Mouse (Mus musculus): ENCODE results near the gene Usp34.
"Not testable (repeated sequence)": the region's sequence is repeated elsewhere in the genome, so short reads cannot be mapped to it uniquely, and the experiment has no call there.

Usp34 gene

GRCm38 (mm10) chr11:23359687-23360235, 53.1 kb downstream of the Usp34 start:
- not testable (repeated sequence) for DNase-seq

GRCm38 (mm10) chr11:23362305-23362704, 55.6 kb downstream of the Usp34 start:
- no peak for DNase-seq

GRCm38 (mm10) chr11:23364348-23364747, 57.7 kb downstream of the Usp34 start:
- DNase-seq: no peak

- no peak for DNase-seq
Measured at GRCm38 (mm10) chr11:23372032-23372431, 65.3 kb downstream of the Usp34 start.

- no peak for DNase-seq
Measured at GRCm38 (mm10) chr11:23372490-23372889, 65.8 kb downstream of the Usp34 start.

- DNase-seq: no peak
Measured at GRCm38 (mm10) chr11:23380055-23380454, 73.4 kb downstream of the Usp34 start.

GRCm38 (mm10) chr11:23380595-23380994, 73.9 kb downstream of the Usp34 start:
- DNase-seq: no peak

- no peak for DNase-seq
Measured at GRCm38 (mm10) chr11:23382787-23383186, 76.1 kb downstream of the Usp34 start.

- no peak for DNase-seq
Measured at GRCm38 (mm10) chr11:23389649-23390048, 83.0 kb downstream of the Usp34 start.

GRCm38 (mm10) chr11:23392567-23392966, 85.9 kb downstream of the Usp34 start:
- DNase-seq: no peak

GRCm38 (mm10) chr11:23396608-23397007, 89.9 kb downstream of the Usp34 start:
- no peak for DNase-seq

GRCm38 (mm10) chr11:23400978-23401776, 94.5 kb downstream of the Usp34 start:
- DNase-seq: no peak

- no peak for DNase-seq
Measured at GRCm38 (mm10) chr11:23428301-23428700, 121.6 kb downstream of the Usp34 start.

GRCm38 (mm10) chr11:23430013-23430412, 123.3 kb downstream of the Usp34 start:
- DNase-seq: no peak

GRCm38 (mm10) chr11:23436076-23436475, 129.4 kb downstream of the Usp34 start:
- no peak for DNase-seq

- not testable (repeated sequence) for DNase-seq
Measured at GRCm38 (mm10) chr11:23465862-23466261, 159.2 kb downstream of the Usp34 start.

GRCm38 (mm10) chr11:23489955-23490354, 183.3 kb downstream of the Usp34 start:
- no peak for DNase-seq

- no peak for DNase-seq
Measured at GRCm38 (mm10) chr11:23492048-23492790, 185.5 kb downstream of the Usp34 start.

GRCm38 (mm10) chr11:23495231-23495630, 188.5 kb downstream of the Usp34 start:
- no peak for DNase-seq

- DNase-seq: no peak
Measured at GRCm38 (mm10) chr11:23496661-23497060, 190.0 kb downstream of the Usp34 start.

- peak; percentile 69 to 77 for DNase-seq
Measured at GRCm38 (mm10) chr11:23497335-23497717, 190.6 kb downstream of the Usp34 start.

- peak; percentile 99 for DNase-seq
Measured at GRCm38 (mm10) chr11:23497718-23498509, 191.2 kb downstream of the Usp34 start, which contains the start of gene Ahsa2. Gene Ahsa2, minus strand, starts transcription at chr11:23498030.

GRCm38 (mm10) chr11:23498609-23499008, 191.9 kb downstream of the Usp34 start:
- no peak for DNase-seq
